Mouse (Mus musculus): ENCODE measurements around the gene Dnal1.

- TF ChIP-seq EP300 (IDR thresholded peaks at IDR 0.05; ENCODE audit: low read depth in 1 of 2, low read length in 2 of 2) (peak in 1 of 2 experiments; percentile 23; a peak in 1 of 4 replicates), TCF12 (IDR thresholded peaks at IDR 0.05; ENCODE audit: low read depth, low read length) (peak; percentile 32; the same call in 1 of the 2 replicates), POLR2A (IDR thresholded peaks at IDR 0.05; ENCODE audit: control insufficient read depth in 1 of 2, insufficient read depth in 1 of 2, low read depth in 1 of 2, low read length in 2 of 2, poor library complexity in 1 of 2) (peak in 1 of 2 experiments; percentile 39; a peak in 2 of 4 replicates), POLR2AphosphoS2 (IDR thresholded peaks at IDR 0.05; ENCODE audit: low read length) (peak; percentile 38)
Observed at GRCm38 (mm10) chr12:84176126-84176769, 62.1 kb downstream of the Dnal1 start.
